Mouse (Mus musculus) liver, postnatal 0 days (tissue): Measurements from ENCODE around the gene Coro2b.

Source experiments
- CTCF ChIP-seq: sonication (generic); IDR thresholded peaks from 2 replicates; pipeline ENCODE4 v1.5.1; 2016; ENCODE audit warnings: antibody characterized with exemption, low read depth
- EP300 ChIP-seq: IDR thresholded peaks from 2 replicates; pipeline ENCODE4 v1.6.1; 2016; ENCODE audit warnings: antibody characterized with exemption, low read depth, mild to moderate bottlenecking

- TF ChIP-seq CTCF: no peak
- no peak for TF ChIP-seq EP300
Observed at GRCm38 (mm10) chr9:62451585-62452372, 85.1 kb downstream of the Coro2b start.
